Mouse (Mus musculus) heart, embryonic 11.5 days (tissue): ENCODE results near the gene Cdc42ep2. TPM values are rescaled to one million over a fixed set of nuclear protein-coding genes. Genes with fewer than 3 reads are reported as not detected.

Source experiments
- ATAC-seq: fragments of 200-750 bp; cut with Nextera tagmentation; replicated peaks from 2 replicates; pipeline ENCODE4 v1.8.0; 2017; ENCODE audit warnings: moderate library complexity; ENCODE audit not compliant: insufficient number of reproducible peaks, low FRiP score, low TSS enrichment
- H3K27ac ChIP-seq: fragments of 300-500 bp; sonication (generic); 2 replicates; pipeline ENCODE4 v1.5.1; 2014; ENCODE audit warnings: mild to moderate bottlenecking, low read depth, low read length
- H3K27me3 ChIP-seq: fragments of 300-500 bp; sonication (generic); 2 replicates; pipeline ENCODE4 v1.6.1; 2014; ENCODE audit warnings: mild to moderate bottlenecking, low read length, mixed read lengths; ENCODE audit not compliant: control insufficient read depth, insufficient read depth
- H3K36me3 ChIP-seq: fragments of 300-500 bp; sonication (generic); 2 replicates; pipeline ENCODE4 v1.6.1; 2014; ENCODE audit warnings: mild to moderate bottlenecking, low read length, moderate library complexity, mixed read lengths; ENCODE audit not compliant: control insufficient read depth, insufficient read depth
- H3K4me1 ChIP-seq: fragments of 300-500 bp; sonication (generic); 2 replicates; pipeline ENCODE4 v1.6.1; 2014; ENCODE audit warnings: low read length; ENCODE audit not compliant: control insufficient read depth, insufficient read depth
- H3K4me2 ChIP-seq: fragments of 300-500 bp; sonication (generic); 2 replicates; pipeline ENCODE4 v1.6.1; 2014; ENCODE audit warnings: mild to moderate bottlenecking, moderate library complexity
- H3K4me3 ChIP-seq: fragments of 300-500 bp; sonication (generic); 2 replicates; pipeline ENCODE4 v1.5.1; 2014; ENCODE audit warnings: low read depth, low read length
- H3K9ac ChIP-seq: fragments of 300-500 bp; sonication (generic); 2 replicates; pipeline ENCODE4 v1.6.1; 2014; ENCODE audit warnings: mild to moderate bottlenecking, low read depth, low read length, moderate library complexity
- H3K9me3 ChIP-seq: fragments of 300-500 bp; sonication (generic); replicated peaks from 2 replicates; pipeline ENCODE4 v1.6.1; 2016; ENCODE audit warnings: low read length; ENCODE audit not compliant: control insufficient read depth
- WGBS: fragments of 180-500 bp; shearing (Covaris S2); extraction: QIAGEN DNeasy Blood & Tissue Kit; methylation state at CpG from one replicate; pipeline ENCODE4 v1.1.7; 2014; ENCODE audit not compliant: insufficient replicate concordance; 5-methylcytosine and 5-hydroxymethylcytosine counted together
- polyA plus RNA-seq: library from polyadenylated mRNA; unstranded; fragments of >200 nt; fragmentation: Nextera tagmentation; extraction: Ambion mirVana; gene quantifications from 2 replicates; pipeline ENCODE4 v1.2.1, GENCODE M21; 2014

Cdc42ep2 gene
- polyA plus RNA-seq, 1 experiment from 2014 or later, result 6.3 TPM

DNA sequence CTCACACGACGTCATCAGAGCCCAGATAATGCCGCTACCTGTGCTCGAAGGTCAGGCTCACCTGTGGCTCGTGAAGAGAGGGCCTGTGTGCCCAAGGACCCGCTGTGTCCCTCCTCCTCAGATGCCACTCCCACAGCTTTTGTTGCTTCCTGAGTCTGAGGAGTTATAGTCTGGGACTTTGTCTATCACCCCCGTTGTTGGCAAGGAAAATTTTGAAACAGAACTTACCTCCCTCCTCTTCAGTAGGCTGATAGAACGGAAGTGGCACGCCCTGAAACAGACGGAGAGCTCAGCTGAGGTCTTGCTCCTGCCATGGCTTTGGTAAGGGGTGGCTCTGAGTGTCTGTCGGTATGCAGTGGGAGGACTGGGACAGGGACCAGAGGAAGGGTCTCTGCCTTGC, 25.6 kb upstream of the Cdc42ep2 start:
- no peaks in the 10 kb centered on the region for H3K27me3 ChIP-seq
- no peak overlapping the region for H3K4me3 ChIP-seq
- H3K36me3 ChIP-seq, result peaks cover 24% of the 10 kb centered on the region
- peaks cover 37% of the 10 kb centered on the region for H3K4me1 ChIP-seq
- H3K27ac ChIP-seq, result no peak overlapping the region
- H3K9me3 ChIP-seq, result no peaks in the 10 kb centered on the region
- H3K9ac ChIP-seq, result no peak overlapping the region
- no peak overlapping the region for H3K4me2 ChIP-seq
- no peak for ATAC-seq
- 94% methylated on average over 11 of the region's 11 CpGs for WGBS

- Histone ChIP-seq H3K4me2 (no peak overlapping the region), H3K9ac (peak overlapping the region; percentile 8; the same call in 1 of the 2 replicates), H3K36me3 (peaks cover 37% of the 10 kb centered on the region)
Observed at GRCm38 (mm10) chr19:5945891-5946290, 21.3 kb upstream of the Cdc42ep2 start.

GRCm38 (mm10) chr19:5945027-5945426, 20.4 kb upstream of the Cdc42ep2 start:
- Histone ChIP-seq H3K9ac (no peak overlapping the region), H3K27ac (peak overlapping the region; percentile 69), H3K4me3 (no peak overlapping the region), H3K4me2 (no peak overlapping the region), H3K4me1 (peaks cover 37% of the 10 kb centered on the region), H3K9me3 (no peaks in the 10 kb centered on the region), H3K27me3 (no peaks in the 10 kb centered on the region), H3K36me3 (peaks cover 33% of the 10 kb centered on the region)
- peak; percentile 63 for ATAC-seq
- WGBS, result 38% methylated on average over 7 of the region's 7 CpGs

More at GRCm38 (mm10) chr19:5945891-5946290, 21.3 kb upstream of the Cdc42ep2 start:
- Histone ChIP-seq H3K27me3 (no peaks in the 10 kb centered on the region), H3K4me1 (peaks cover 37% of the 10 kb centered on the region), H3K27ac (peak overlapping the region; percentile 69), H3K9me3 (no peaks in the 10 kb centered on the region), H3K4me3 (no peak overlapping the region)
- ATAC-seq, result no peak
- 62% methylated on average over 8 of the region's 8 CpGs for WGBS

DNA sequence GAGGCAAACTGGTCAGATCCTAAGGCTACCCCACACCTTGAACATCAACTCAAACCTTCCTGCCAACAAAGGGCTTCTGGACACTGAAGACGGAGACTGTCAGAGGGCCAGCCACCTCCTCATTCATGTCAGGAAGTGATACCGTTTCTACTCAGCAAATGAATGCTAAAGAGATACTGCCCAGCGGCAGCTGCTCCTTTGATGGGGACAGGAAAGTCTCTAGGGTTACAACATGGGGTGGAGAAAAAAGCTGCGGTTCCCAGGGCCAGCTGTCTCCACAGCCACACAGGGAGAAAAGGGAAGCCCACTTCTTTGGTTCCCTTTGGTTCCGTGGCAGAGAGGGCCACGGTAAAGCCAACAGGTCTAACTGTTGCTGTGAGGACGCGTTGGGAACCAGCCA, 19.5 kb upstream of the Cdc42ep2 start:
- no peak for ATAC-seq
- Histone ChIP-seq H3K9me3 (no peaks in the 10 kb centered on the region), H3K27ac (peak overlapping the region; percentile 55; the same call in 1 of the 2 replicates), H3K27me3 (no peaks in the 10 kb centered on the region), H3K4me3 (no peak overlapping the region), H3K4me2 (no peak overlapping the region), H3K36me3 (peaks cover 30% of the 10 kb centered on the region), H3K4me1 (peaks cover 37% of the 10 kb centered on the region), H3K9ac (peak overlapping the region; percentile 13; the same call in 1 of the 2 replicates)
- 60% methylated on average over 8 of the region's 8 CpGs for WGBS

DNA sequence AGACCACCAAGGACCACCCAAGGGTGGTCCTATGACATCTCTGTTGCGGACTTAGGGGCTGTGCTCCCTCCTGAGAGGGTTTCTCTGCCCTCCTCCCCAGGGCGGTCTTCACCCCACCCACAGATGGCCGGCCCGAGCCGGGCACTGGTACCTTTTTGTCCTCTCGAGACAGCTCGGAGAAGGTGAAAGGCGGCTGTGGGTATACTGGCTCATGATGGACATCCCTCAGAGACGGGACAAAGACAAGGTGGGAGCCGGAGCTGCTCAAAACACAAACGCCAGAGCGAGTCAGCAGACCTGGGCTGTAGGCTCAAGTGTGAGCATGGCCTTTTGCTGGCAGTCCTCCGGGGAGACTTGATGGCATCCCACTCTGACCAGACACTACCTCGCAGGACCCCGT, 18.8 kb upstream of the Cdc42ep2 start:
- Histone ChIP-seq H3K4me2 (no peak overlapping the region), H3K36me3 (peaks cover 30% of the 10 kb centered on the region), H3K4me3 (no peak overlapping the region), H3K27ac (no peak overlapping the region), H3K27me3 (no peaks in the 10 kb centered on the region), H3K4me1 (peaks cover 39% of the 10 kb centered on the region), H3K9me3 (no peaks in the 10 kb centered on the region), H3K9ac (0 out of 2 replicates have a peak overlapping the region, but pooled peaks have one; percentile 30)
- 88% methylated on average over 15 of the region's 15 CpGs for WGBS
- ATAC-seq, result no peak

- ATAC-seq, result no peak
- Histone ChIP-seq H3K27ac (no peak overlapping the region), H3K4me2 (no peak overlapping the region), H3K27me3 (no peaks in the 10 kb centered on the region), H3K4me3 (no peak overlapping the region), H3K4me1 (peaks cover 48% of the 10 kb centered on the region), H3K9me3 (no peaks in the 10 kb centered on the region), H3K36me3 (peaks cover 22% of the 10 kb centered on the region), H3K9ac (0 out of 2 replicates have a peak overlapping the region, but pooled peaks have one; percentile 30)
- 76% methylated on average over 7 of the region's 7 CpGs for WGBS
Observed at GRCm38 (mm10) chr19:5942581-5942980, 18.0 kb upstream of the Cdc42ep2 start.

- Histone ChIP-seq H3K36me3 (peaks cover 13% of the 10 kb centered on the region), H3K27ac (0 out of 2 replicates have a peak overlapping the region, but pooled peaks have one; percentile 29), H3K9me3 (no peaks in the 10 kb centered on the region), H3K4me2 (no peak overlapping the region), H3K4me1 (peaks cover 47% of the 10 kb centered on the region), H3K4me3 (no peak overlapping the region), H3K9ac (no peak overlapping the region), H3K27me3 (no peaks in the 10 kb centered on the region)
- WGBS, result 90% methylated on average over 10 of the region's 10 CpGs
- ATAC-seq, result no peak
Observed at GRCm38 (mm10) chr19:5940656-5941055, 16.0 kb upstream of the Cdc42ep2 start.

DNA sequence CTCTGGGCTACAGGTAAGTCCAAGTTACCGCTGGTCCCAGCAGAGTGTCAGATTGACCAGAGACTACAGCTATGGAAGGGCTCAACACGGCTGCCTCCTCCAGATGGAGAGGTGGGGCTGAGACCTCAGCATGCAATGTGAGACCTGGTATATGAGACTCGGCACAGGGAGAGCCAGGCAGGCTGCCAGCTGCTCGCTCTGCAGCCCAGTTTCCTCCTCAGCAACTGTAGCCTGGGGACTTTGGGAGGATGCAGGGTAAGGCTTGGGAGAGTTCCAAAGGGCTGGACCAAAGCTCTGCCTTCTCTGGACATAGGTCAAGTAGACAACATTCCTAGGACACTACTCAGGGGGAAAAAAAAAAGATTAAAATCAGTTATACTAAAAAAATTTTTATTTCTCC, 15.6 kb upstream of the Cdc42ep2 start:
- H3K36me3 ChIP-seq, result peaks cover 13% of the 10 kb centered on the region
- no peaks in the 10 kb centered on the region for H3K9me3 ChIP-seq
- no peaks in the 10 kb centered on the region for H3K27me3 ChIP-seq
- no peak for ATAC-seq
- peaks cover 47% of the 10 kb centered on the region for H3K4me1 ChIP-seq
- no peak overlapping the region for H3K4me3 ChIP-seq
- no peak overlapping the region for H3K27ac ChIP-seq
- WGBS, result 68% methylated on average over 4 of the region's 4 CpGs
- no peak overlapping the region for H3K4me2 ChIP-seq
- no peak overlapping the region for H3K9ac ChIP-seq

GRCm38 (mm10) chr19:5939715-5940114, 15.1 kb upstream of the Cdc42ep2 start:
- Histone ChIP-seq H3K27ac (no peak overlapping the region), H3K4me3 (no peak overlapping the region), H3K36me3 (peaks cover 13% of the 10 kb centered on the region), H3K27me3 (no peaks in the 10 kb centered on the region), H3K9me3 (no peaks in the 10 kb centered on the region), H3K4me1 (peaks cover 47% of the 10 kb centered on the region), H3K4me2 (no peak overlapping the region), H3K9ac (no peak overlapping the region)
- 78% methylated on average over 5 of the region's 5 CpGs for WGBS
- ATAC-seq, result no peak
